Mouse (Mus musculus) cerebellum, adult 2 months (tissue): ENCODE measurements around the gene Cct5. TPM values are rescaled to one million over a fixed set of nuclear protein-coding genes. Genes with fewer than 3 reads are reported as not detected.

ENCODE experiments used
- DNase-seq, 2 experiments: peaks; one replicate each; pipeline ENCODE4 v3.0.0; 2021
- H3K27ac ChIP-seq: fragments of 200-500 bp; 2 replicates; pipeline ENCODE4 v1.5.1; 2012; ENCODE audit warnings: low read length, control low read depth, inconsistent platforms; ENCODE audit not compliant: insufficient read depth
- H3K27me3 ChIP-seq: fragments of 200-500 bp; 2 replicates; pipeline ENCODE4 v1.6.1; 2012; ENCODE audit warnings: inconsistent platforms, mild to moderate bottlenecking, low read length, moderate library complexity; ENCODE audit not compliant: control insufficient read depth, insufficient read depth
- H3K4me1 ChIP-seq: fragments of 200-500 bp; 2 replicates; pipeline ENCODE4 v1.6.1; 2011; ENCODE audit warnings: low read length; ENCODE audit not compliant: control insufficient read depth, insufficient read depth
- H3K4me3 ChIP-seq: fragments of 200-500 bp; replicated peaks from 2 replicates; pipeline ENCODE3; 2011; ENCODE audit warnings: mild to moderate bottlenecking, low read depth, low read length, control low read depth; ENCODE audit not compliant: insufficient read depth
- CTCF ChIP-seq: fragments of 200-500 bp; IDR thresholded peaks from 2 replicates; pipeline ENCODE4 v1.5.1; 2011; ENCODE audit warnings: low read depth, mild to moderate bottlenecking, control low read depth, low read length, moderate library complexity, borderline replicate concordance; ENCODE audit not compliant: insufficient read depth
- POLR2A ChIP-seq: fragments of 200-500 bp; IDR thresholded peaks from 2 replicates; pipeline ENCODE4 v1.6.1; 2011; ENCODE audit warnings: low read length, control low read depth, borderline replicate concordance; ENCODE audit not compliant: insufficient read depth
- WGBS: fragments of 180-500 bp; shearing (Covaris S2); methylation state at CpG from one replicate; pipeline ENCODE4 v1.1.7; 2018; 5-methylcytosine and 5-hydroxymethylcytosine counted together
- polyA plus RNA-seq: library from polyadenylated mRNA; depleted of rRNA; stranded (reverse); fragments of >200 nt; gene quantifications from 2 replicates; pipeline ENCODE4 v1.2.3, GENCODE M21; 2012

Cct5 gene
- polyA plus RNA-seq, 1 experiment, result 220 TPM

- Histone ChIP-seq H3K27ac (no peak overlapping the region), H3K4me1 (peaks cover 3% of the 10 kb centered on the region; the same call in 1 of the 2 replicates), H3K4me3 (no peak overlapping the region), H3K27me3 (no peaks in the 10 kb centered on the region; the same call in 1 of the 2 replicates)
- DNase-seq, result no peak
- WGBS, result 65% methylated on average over 12 of the region's 12 CpGs
- TF ChIP-seq POLR2A, result no peak
- no peak for TF ChIP-seq CTCF
Observed at GRCm38 (mm10) chr15:31631396-31631858, 29.8 kb upstream of the Cct5 start.

- 78% methylated on average over 3 of the region's 3 CpGs for WGBS
- no peak for DNase-seq
Observed at GRCm38 (mm10) chr15:31629556-31629955, 28.0 kb upstream of the Cct5 start.

GRCm38 (mm10) chr15:31628180-31628579 lies 26.6 kb upstream of the Cct5 start:
- WGBS, result 64% methylated on average over 10 of the region's 10 CpGs

More at GRCm38 (mm10) chr15:31629556-31629955, 28.0 kb upstream of the Cct5 start:
- no peak overlapping the region for H3K27ac ChIP-seq
- H3K27me3 ChIP-seq, result no peaks in the 10 kb centered on the region
- no peak overlapping the region for H3K4me3 ChIP-seq
- TF ChIP-seq CTCF, result no peak
- no peak for TF ChIP-seq POLR2A
- peaks cover under 1% of the 10 kb centered on the region; the same call in 1 of the 2 replicates for H3K4me1 ChIP-seq

GRCm38 (mm10) chr15:31627277-31628154 lies 25.9 kb upstream of the Cct5 start:
- DNase-seq, result no peak
- no peaks in the 10 kb centered on the region for H3K4me1 ChIP-seq
- no peak overlapping the region for H3K27ac ChIP-seq
- no peak for TF ChIP-seq CTCF
- no peak for TF ChIP-seq POLR2A
- no peak overlapping the region for H3K4me3 ChIP-seq
- 42% methylated on average over 12 of the region's 12 CpGs for WGBS
- no peaks in the 10 kb centered on the region for H3K27me3 ChIP-seq

More at GRCm38 (mm10) chr15:31628180-31628579, 26.6 kb upstream of the Cct5 start:
- no peaks in the 10 kb centered on the region for H3K4me1 ChIP-seq
- no peak overlapping the region for H3K27ac ChIP-seq
- no peak overlapping the region for H3K4me3 ChIP-seq
- no peak for DNase-seq
- TF ChIP-seq POLR2A (no peak), CTCF (no peak)
- H3K27me3 ChIP-seq, result no peaks in the 10 kb centered on the region

GRCm38 (mm10) chr15:31619521-31619920 lies 17.9 kb upstream of the Cct5 start:
- H3K27me3 ChIP-seq, result no peaks in the 10 kb centered on the region
- H3K4me1 ChIP-seq, result no peaks in the 10 kb centered on the region
- WGBS, result 93% methylated on average over 8 of the region's 8 CpGs
- no peak overlapping the region for H3K4me3 ChIP-seq
- no peak overlapping the region for H3K27ac ChIP-seq
- no peak for DNase-seq
- TF ChIP-seq POLR2A, result no peak
- no peak for TF ChIP-seq CTCF

GRCm38 (mm10) chr15:31617261-31617660 lies 15.7 kb upstream of the Cct5 start:
- Histone ChIP-seq H3K27me3 (no peaks in the 10 kb centered on the region), H3K4me1 (no peaks in the 10 kb centered on the region), H3K27ac (no peak overlapping the region), H3K4me3 (no peak overlapping the region)
- WGBS, result 93% methylated on average over 9 of the region's 9 CpGs
- DNase-seq, result no peak
- no peak for TF ChIP-seq POLR2A
- no peak for TF ChIP-seq CTCF

GRCm38 (mm10) chr15:31614666-31615065 lies 13.1 kb upstream of the Cct5 start:
- Histone ChIP-seq H3K4me1 (no peaks in the 10 kb centered on the region; the same call in 1 of the 2 replicates), H3K4me3 (no peak overlapping the region), H3K27ac (no peak overlapping the region), H3K27me3 (no peaks in the 10 kb centered on the region)
- WGBS, result 65% methylated on average over 2 of the region's 2 CpGs
- DNase-seq, result no peak
- TF ChIP-seq CTCF, result no peak
- no peak for TF ChIP-seq POLR2A
